Mouse (Mus musculus) T-cell, adult 2 months (primary cell): ENCODE measurements at regions not wholly inside any gene's neighbourhood (a gene's known extent, or its start where the extent isn't known, plus 50 kb on each side); places are given as distances from the start of the nearest gene placed in this dataset.

Experiments
- DNase-seq: peaks from one replicate; pipeline ENCODE4 v3.0.0; 2022; ENCODE audit warnings: low spot score

DNA sequence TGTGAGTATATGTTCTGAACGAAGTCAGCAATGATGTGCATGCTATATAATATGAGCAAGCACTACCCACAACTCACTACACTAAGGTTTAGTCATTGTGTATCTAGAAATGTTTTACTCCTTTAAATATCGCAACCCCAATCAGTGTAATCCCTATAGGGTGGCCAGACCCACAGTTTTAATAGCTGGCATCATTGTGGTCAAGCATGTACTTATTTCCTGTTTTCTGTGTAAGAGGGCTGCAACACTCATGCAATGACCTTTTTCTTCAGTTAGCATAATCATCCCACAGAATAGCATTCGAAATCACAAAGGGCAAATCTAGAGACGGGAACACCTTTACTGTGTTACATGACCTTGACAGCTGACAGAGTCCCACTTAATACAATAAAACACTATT is 333.3 kb downstream of the Insc start:
- no peak for DNase-seq

DNA sequence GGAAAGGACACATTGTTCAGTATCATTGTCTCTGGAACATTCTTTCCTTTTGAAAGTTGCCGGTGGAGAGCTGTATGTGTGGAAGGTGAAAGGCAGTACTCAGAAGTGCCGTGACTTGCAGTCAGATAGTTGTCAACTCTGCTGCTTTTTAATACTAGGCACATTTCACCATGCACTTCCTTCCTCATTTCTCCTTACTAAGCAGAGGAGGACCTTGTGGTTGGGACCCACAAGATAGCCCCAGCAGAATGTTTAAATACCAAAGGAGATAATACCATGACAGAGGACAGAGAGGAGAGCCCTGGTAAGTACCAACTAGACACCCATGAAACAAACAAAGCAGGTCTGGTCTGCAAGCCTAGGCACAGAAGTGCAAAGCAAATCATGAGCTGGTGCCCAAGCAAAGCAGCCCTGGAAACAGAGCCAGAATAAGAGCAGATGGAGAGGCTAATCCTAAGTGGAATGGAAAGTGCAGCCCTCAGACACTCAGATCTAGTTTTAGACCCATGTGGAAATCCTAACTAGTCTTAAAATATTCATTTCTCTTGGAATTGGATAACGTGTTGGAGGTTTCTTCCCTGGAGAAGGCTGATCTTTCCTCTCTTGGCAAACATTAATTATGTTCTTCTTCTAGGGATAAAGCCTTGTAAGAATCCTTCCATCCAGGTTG is 341.4 kb downstream of the Insc start:
- DNase-seq: no peak

DNA sequence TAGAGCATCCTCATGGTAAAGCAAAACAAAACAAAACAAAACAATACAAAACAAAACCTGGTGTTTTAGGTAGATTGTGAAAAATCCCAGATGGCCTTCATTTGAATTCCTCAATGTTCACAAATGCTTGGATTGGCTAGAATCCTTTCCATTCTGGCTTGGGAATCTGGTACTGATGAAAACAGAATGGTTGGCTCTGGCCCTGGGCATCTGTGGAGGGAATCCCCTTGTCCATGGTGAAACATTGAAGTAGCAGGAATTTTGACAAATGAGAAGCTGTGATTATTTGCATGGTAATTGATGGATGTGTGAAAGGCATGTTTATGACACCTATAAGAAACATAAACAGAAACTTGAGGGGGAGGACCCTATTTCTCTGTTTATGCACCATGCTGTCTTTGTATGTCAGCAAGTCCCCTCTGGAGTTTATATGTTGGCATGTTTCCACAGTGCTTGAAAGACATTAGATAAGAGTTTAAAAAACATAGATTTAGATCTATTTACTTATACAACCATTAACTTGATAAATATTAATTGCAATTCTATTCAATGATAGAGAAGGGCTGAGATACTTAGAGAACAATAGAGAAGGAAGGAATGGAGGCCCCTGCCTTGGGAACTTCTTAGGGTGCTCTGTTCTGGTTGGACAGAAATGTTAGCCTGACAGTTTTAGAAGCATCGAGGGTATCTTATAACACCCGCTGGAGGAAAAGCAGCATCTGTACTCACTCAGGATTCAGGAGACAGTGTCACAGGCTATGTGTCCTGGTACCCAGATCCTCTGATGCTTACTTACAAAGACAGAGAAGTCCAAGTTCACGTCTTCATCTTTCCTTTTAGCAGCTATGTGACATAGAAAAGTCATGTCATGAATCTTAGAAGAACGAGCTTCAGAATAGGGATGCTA is 343.3 kb downstream of the Insc start:
- DNase-seq: no peak

DNA sequence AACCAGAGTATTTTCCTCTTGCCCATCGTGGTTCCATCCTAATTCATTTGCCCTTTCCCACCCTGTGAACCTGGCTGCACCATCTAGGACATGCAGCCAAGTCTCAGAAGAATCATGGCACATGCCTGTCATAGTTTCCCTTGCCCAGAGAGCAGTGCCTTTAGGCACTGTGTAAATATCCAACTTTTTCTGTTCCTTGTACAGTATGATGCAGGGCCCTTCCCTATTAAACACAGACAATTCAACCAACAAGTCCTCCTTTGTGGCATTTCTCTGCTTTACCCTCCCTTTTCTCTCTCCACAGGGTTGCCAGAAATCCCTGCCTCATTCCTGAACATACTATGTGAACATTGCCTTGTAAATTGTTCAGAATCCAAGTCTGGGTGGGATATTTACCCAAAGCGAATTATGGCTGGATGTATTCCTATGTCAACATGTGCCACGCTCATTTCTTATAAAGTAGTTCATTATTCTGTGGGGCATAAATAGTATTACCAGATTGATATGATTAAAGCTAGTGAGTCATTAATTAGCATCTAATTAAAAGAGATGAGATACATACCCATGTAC is 349.1 kb downstream of the Insc start:
- no peak for DNase-seq

DNA sequence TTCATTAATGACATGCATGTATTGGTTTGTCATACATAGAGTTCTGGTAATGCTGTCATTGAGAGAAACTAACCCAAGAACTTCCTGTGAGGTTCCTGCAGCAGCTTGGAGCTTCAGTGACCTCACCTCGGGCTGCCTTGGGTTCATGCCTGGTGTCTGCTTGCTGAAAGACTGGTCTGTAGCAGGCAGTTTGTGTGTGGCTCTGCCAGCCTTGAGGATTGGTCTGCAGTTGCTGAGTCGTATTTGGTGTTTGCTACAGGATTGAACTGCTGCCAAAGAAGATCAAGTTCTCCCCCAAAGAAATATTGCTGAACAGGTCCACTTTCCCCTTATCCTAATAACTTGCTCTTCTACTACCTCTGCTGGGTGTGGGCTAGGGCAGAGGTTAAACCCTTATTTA is 362.5 kb downstream of the Insc start:
- no peak for DNase-seq

DNA sequence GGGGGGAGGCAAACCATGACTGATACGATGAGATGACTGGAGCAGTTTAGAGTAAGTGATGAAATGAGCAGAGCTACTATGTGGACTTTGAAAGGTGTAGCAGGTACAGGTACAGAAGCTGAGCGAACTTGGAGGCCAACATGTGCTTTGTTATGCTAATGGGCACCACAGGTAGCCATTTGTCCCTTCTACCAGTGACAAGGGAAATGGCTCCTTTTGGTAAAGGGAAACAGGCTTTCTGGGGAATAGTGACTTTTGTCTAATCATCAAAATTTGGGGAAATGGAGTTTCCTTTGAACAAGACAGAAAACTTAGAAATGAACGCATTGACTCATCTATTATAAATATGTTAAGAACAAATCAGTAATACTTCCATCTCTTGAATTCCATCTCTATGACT is 368.8 kb downstream of the Insc start:
- DNase-seq: no peak

DNA sequence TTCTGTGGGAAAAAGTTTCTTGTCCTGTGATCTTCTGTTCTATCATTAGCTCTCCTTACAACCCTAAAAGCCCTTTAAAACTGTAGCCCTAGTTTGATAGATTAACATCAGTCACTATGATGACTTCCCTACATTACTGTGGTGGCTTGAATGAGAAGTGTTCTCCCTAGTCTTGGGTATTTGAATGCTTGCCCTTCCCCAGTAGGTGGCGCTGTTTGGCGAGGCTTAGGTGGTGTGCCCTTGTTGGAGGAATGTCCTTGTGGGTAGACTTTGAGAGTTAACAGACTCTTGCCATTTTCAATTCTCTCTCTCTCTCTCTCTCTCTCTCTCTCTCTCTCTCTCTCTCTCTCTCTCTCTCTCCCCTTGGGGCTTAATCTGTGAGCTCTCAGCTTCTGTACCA is 379.8 kb downstream of the Insc start:
- no peak for DNase-seq

DNA sequence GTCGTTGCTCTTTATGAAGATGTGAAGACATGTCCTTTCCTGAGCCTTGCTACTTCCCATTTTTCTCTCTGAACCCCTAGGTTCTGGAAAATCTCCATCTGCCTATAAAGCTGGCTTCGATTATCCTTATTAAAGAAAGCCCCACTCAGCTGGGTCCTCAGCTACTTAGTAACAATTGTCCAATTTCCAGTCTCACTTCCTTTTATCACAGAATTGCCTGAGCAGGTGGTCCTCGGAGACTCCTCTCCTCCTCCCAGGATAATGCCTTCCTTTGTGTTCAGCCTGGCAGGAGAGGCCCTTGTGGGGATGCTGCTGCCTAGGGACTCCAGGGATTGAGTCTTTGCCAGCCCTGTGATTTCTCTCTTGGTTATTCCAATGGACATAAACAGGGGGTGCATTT is 385.5 kb downstream of the Insc start:
- DNase-seq: no peak

DNA sequence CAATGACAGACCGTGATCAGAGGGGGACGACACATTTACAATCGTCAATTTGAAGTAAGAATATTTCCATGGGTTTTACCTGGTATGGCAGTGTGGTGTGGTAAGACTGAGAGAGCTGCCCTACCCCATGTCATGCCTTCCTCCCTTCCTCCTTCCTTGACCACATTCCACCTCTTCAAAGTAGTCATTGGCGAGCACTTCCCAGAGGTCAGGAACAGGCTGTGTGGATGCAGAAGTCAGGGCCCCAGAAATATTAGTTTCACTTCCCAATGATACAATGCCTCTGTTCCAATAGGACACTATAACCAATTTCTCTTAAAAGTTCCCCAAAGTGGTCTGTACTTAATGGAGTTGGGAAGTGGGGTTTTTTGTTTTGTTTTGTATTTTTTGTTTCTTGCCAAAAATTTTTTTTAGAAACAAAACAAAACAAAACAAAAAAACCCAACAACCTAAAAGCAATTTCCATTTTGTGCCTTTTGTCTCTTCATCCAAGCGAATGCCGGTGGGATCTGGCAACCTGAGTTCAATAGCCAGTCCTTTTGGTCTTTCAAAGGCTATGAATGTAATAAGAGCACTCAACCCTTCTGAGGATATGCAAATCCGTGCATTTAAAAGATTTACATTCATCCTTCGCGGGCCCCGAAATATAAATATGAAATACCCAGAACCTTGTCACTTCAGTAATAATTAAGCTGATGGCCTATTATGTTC is 387.9 kb downstream of the Insc start:
- DNase-seq: no peak

DNA sequence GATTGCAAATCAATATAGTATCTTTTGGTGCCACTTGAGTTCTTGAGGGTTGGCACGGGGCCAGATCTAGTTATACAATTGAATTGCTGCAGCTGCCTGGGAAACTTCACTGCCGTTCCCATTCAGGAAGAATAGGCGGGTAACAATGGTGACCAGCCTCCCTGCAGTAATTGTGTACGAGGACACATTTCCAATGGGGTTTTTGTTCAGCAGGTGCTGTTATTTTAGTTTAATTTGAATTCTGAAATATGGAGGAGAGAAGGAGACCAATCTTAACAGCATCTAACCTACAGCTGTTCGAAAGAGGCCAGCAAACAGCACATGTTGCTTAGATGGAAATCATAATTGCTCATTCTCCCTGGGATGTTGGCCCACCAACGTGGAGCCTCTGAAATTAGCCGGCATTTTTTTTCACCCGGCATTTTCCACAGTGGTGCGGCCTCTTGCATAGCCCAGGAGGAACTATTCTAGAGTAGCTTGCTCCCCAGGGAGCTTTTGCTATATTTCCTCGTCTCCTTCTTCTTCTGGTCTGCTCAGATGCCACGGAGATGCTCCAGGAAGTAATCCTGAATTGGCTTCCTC is 388.6 kb downstream of the Insc start:
- no peak for DNase-seq

DNA sequence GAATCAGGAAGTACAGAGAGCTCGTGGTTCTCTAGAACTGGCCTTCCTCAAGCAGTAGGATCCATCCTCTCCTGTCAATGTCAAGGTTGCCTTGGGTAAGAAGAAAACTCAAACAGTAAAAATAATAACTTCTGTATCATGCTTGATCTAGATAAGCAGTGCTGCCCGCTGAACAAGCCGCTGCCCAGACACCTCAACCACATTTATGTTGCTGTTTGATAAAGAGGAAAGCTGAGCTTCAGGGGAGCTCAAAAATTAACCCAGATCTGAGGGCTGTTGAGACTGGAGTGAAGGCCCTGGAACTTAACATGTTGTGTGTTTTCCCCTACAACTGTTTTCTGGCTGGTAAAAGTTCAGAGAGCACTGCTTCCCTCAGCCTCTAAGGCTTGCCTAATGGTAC is 389.1 kb downstream of the Insc start:
- DNase-seq: no peak

DNA sequence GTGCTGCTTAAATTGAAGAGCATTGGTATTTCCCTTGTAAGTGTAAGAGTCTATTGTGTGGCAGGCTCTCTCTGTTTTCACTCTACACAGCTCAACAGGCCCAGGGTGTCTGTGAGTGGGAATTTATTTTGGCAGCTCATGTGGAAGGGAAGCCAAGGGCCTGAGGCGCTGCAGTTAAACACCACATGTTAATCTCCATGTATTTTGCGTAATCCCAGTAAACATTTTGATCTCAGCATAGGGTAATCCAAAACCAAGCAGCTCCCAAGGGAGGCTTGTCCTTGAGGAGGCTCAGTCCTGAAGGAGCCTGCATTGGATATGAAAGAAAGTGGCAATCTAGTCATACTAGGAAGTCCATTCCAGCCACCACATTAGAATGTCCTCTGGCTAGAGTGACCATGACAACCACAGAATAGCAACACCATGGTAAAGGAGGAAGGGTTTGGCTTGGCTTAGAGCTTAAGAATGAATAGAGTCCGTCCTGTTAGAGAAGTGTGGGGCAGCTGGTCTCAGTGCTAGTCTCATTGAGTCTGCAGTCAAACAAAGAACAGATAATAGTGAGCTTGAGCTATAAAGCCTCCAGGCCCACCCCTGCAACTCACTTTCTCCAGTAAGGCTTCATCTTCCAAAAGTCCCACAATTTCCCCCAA is 391.6 kb downstream of the Insc start:
- DNase-seq: no peak

DNA sequence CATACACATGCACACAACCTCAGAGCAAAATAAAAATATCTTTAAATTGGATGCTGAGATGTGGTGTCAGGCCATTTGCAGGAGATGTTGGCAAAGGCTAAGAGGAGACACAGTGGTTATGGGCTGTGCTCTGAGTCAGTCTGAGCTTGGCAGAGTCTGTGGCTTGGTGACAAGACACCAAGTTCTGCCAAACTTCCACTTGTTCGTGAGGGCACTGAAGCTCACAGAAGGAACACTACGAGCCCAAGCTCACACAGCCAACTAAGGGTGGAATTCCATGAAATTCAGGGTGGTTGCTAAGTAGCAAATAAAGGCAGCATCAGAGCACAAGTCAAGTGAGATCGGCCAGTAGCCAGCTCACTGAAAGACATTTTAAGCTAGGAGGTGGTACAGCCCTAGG is 396.8 kb downstream of the Insc start:
- DNase-seq: no peak

DNA sequence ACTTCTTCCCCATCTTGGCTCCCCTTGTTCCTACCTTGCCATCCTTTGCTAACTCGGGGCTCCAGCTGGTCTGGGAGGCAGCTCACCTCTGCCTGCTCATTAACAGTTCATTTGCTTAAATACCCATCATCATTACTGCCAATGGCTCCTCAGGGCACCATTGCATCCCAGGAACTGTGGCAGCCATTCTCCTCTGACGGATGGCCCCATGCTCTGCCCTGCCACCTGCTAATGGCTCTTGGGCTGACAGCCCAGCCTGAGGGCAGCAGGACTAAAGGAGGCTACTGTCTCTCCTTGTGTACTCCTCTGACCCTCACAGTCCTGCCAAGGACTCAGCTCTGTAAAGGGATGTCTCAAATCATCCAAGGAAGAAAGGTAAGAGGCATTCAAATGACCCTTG is 398.7 kb downstream of the Insc start:
- no peak for DNase-seq

DNA sequence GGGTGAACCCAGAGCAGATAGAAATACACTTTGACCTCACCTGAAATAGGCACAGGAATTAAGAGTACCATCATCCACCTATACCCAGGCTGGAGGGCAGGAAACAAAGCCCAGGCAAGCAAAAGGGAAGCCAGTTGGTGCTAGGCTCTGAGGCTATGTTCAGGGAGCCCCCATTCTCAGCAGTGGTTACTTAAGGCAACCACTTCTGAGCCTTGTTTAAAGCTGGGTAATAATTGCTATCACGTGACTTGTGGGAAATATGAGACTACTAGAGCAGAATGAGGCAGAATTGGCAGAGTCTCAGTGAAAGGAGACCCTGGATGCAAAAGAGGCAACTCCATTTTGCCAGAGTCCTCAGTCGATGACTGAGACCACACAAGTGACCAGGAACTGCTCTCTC is 401.5 kb downstream of the Insc start:
- no peak for DNase-seq

DNA sequence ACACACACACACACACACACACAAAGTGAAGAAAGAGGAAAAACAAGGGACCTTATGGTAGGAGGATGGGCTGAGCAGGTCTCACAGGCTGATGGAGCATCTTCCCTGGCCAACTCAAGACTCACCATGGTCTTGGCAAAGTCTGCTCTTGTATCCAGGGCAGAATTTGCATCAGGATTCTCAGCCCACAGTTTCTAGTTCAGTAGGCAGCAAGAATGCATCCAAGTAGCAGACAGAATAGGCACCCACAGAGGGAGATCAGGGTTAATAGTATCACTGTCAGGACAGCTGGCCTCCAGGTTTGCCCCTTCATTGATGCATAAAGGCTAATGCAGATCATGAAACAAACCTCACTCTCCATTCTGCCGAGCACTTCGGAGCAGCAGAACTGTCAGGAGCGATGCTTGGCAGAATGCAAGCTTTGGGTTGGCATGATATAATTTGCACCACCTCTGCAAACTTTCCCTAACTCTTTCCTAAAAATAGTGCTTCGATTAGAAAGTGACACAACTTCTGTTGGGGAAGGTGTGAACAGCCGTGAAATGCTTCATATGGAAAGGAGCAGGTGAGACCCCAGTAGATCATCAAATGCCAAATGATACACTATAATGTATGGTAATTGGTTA is 404.0 kb downstream of the Insc start:
- no peak for DNase-seq

DNA sequence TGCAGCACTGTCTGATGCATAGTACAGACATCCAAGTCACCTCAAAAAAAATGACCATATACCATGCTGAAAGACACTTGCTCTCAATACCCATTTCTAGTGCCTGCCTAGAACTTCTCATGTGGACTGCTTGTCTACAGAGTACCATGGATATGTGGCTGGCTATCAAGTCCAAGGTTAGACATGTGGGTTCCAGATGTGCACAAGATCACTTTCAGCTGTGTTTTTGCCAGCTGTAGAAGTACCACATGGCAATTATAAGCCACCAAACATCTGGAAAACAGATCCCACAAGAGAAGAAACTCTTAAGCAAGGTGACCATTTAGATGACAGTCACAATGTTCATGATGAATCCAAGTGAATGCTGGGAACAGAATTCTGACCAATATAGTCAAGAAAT is 409.8 kb downstream of the Insc start:
- DNase-seq: no peak

DNA sequence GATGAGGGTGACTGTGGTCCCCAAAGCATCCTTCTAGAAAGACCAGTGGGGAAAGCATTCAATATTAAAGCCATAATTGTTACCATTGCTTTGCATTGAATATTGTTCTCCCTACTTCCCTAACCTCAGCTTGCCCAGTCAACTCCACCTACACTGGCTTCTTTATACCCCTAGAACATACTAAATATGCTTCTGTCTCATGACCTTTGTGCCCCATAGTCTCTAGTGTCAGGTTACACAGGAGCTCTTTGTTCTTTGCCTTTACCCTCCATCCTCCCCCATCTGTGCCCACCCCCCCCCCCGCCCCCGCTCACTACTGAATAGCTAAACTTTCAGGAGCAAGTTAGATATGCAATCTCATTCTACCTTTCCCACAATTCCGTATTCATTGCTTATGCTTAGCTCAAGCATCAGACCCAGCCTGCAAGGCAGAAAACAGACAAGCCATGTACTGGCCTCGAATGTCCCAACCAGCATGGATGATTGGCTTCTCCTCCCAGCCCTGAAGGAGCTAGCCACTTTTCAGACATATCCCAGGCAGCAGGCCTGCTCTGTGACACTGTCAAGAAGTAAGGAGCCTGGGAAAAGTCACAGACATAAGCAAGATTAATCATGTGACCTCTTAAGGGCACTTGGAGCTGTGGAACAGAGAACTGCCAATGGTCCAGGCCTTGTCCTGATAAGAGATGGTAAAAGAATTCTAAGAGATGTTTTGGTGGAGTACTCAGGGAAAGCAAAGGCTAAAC is 410.4 kb downstream of the Insc start:
- no peak for DNase-seq

DNA sequence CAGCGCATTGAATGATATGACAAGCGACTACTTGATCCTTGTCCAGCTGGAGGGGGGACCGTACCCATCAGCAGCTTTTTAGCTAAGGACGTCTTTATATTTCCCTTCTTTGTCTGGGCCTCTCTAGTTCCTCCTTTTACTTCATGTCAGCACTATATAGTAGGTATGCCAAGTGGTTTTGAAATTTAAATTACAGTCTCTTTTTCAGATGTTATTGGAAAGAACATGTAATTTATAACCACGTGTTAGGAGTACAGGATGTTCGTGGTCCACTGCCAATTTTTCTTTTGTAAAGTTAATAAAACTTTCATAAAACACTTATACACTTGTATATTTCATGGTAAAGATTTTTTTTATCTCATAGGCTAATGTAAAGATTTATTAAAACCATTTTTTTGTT is 426.5 kb downstream of the Insc start:
- DNase-seq: no peak

DNA sequence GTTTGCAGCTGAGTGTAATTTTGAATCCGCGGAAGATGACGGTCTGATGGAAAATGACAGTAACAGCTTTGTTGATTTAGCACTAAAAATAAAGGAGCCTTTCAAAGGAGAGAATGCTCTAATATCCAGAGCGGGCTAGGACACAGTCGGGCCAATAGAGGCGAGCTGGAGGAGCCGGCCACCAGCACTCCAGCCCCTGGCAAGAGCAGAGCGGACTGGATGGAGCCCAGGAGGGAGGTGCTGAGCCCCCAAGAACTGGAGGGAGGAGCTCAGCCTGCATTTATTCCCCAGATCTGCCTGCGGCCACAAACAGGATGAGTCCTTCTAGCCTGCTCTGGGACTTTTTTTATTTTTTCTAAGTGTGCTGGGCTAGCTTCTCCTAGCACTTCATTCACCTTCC is 426.9 kb downstream of the Insc start:
- no peak for DNase-seq

DNA sequence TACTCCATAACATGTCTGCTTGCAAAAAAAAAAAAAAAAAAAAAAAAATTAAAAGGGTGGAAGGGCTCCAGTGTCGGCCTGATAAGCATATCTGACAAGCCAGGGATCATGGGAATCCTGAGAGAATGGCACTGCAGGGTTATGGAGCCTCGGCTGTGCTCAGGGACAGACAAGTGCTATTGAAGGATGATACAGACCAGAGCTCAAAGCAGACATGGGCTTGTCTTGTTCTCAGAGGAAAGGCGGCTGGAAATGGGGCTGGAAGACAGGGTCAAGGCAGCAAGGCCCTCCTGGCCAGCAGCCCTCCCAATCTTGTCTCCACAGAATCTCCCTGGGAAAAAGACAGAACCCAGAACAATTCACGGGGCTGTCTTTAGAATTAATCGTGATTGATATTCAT is 449.0 kb downstream of the Insc start:
- DNase-seq: no peak
